Mouse (Mus musculus) hindbrain, postnatal 0 days (tissue): ENCODE measurements at regions not wholly inside any gene's neighbourhood (a gene's known extent, or its start where the extent isn't known, plus 50 kb on each side); places are given as distances from the start of the nearest gene placed in this dataset.

Source experiments
- ATAC-seq: fragments of 200-750 bp; cut with Nextera tagmentation; 2 replicates; pipeline ENCODE4 v1.8.0; 2017; ENCODE audit warnings: mild to moderate bottlenecking, moderate TSS enrichment, moderate library complexity
- DNase-seq: peaks from one replicate; pipeline ENCODE4 v3.0.0-alpha.2; 2015; ENCODE audit warnings: low spot score
- H3K27ac ChIP-seq: fragments of 300-500 bp; sonication (generic); 2 replicates; pipeline ENCODE4 v1.5.1; 2014; ENCODE audit warnings: mild to moderate bottlenecking
- H3K27me3 ChIP-seq: fragments of 300-500 bp; sonication (generic); 2 replicates; pipeline ENCODE4 v1.6.1; 2014; ENCODE audit warnings: low read length, mixed read lengths; ENCODE audit not compliant: insufficient read depth
- H3K36me3 ChIP-seq: fragments of 300-500 bp; sonication (generic); 2 replicates; pipeline ENCODE4 v1.6.1; 2014; ENCODE audit warnings: low read length, mixed read lengths; ENCODE audit not compliant: insufficient read depth
- H3K4me1 ChIP-seq: fragments of 300-500 bp; sonication (generic); 2 replicates; pipeline ENCODE4 v1.6.1; 2014; ENCODE audit warnings: antibody characterized with exemption, low read length, mixed read lengths; ENCODE audit not compliant: insufficient read depth
- H3K4me2 ChIP-seq: fragments of 300-500 bp; sonication (generic); 2 replicates; pipeline ENCODE4 v1.6.1; 2014; ENCODE audit warnings: low read depth, mild to moderate bottlenecking, low read length, moderate library complexity, mixed read lengths
- H3K4me3 ChIP-seq: fragments of 300-500 bp; sonication (generic); 2 replicates; pipeline ENCODE4 v1.5.1; 2014; ENCODE audit warnings: low read length
- H3K9ac ChIP-seq: fragments of 300-500 bp; sonication (generic); replicated peaks from 2 replicates; pipeline ENCODE4 v1.6.1; 2014; ENCODE audit warnings: mild to moderate bottlenecking, low read length, moderate library complexity, mixed read lengths
- H3K9me3 ChIP-seq: fragments of 300-500 bp; sonication (generic); 2 replicates; pipeline ENCODE4 v1.6.1; 2016; ENCODE audit warnings: low read length, mixed read lengths
- CTCF ChIP-seq: IDR thresholded peaks from 2 replicates; pipeline ENCODE4 v1.5.1; 2016; ENCODE audit warnings: antibody characterized with exemption, control low read depth, low read depth
- WGBS: fragments of 180-500 bp; shearing (Covaris S2); extraction: QIAGEN DNeasy Blood & Tissue Kit; methylation state at CpG from one replicate; pipeline ENCODE4 v1.1.7; 2014; 5-methylcytosine and 5-hydroxymethylcytosine counted together

GRCm38 (mm10) chr9:61199891-61200290 is 172.3 kb upstream of the Tle3 start:
- no peak for TF ChIP-seq CTCF
- 51% methylated on average over 8 of the region's 8 CpGs for WGBS
- Histone ChIP-seq H3K36me3 (no peaks in the 10 kb centered on the region), H3K9ac (no peak overlapping the region), H3K4me3 (no peak overlapping the region), H3K27ac (no peak overlapping the region), H3K27me3 (no peaks in the 10 kb centered on the region), H3K4me2 (no peak overlapping the region), H3K4me1 (no peaks in the 10 kb centered on the region), H3K9me3 (no peaks in the 10 kb centered on the region)
- no peak for ATAC-seq
- no peak for DNase-seq

GRCm38 (mm10) chr9:61200295-61200955 is 171.7 kb upstream of the Tle3 start:
- Histone ChIP-seq H3K9ac (no peak overlapping the region), H3K4me2 (no peak overlapping the region), H3K27me3 (no peaks in the 10 kb centered on the region), H3K4me3 (no peak overlapping the region), H3K36me3 (no peaks in the 10 kb centered on the region), H3K9me3 (no peaks in the 10 kb centered on the region), H3K27ac (no peak overlapping the region), H3K4me1 (no peaks in the 10 kb centered on the region)
- 36% methylated on average over 5 of the region's 5 CpGs for WGBS
- DNase-seq (no peak), ATAC-seq (no peak)
- TF ChIP-seq CTCF: no peak

GRCm38 (mm10) chr9:61205049-61205448 is 167.1 kb upstream of the Tle3 start:
- no peak overlapping the region for H3K4me3 ChIP-seq
- H3K27me3 ChIP-seq: no peaks in the 10 kb centered on the region
- H3K27ac ChIP-seq: no peak overlapping the region
- H3K4me1 ChIP-seq: no peaks in the 10 kb centered on the region
- 0 out of 2 replicates have a peak, but pooled peaks have one; percentile 18 for ATAC-seq
- WGBS: 77% methylated on average over 8 of the region's 8 CpGs
- DNase-seq: no peak
- no peak overlapping the region for H3K4me2 ChIP-seq
- H3K9ac ChIP-seq: no peak overlapping the region
- no peak for TF ChIP-seq CTCF
- no peaks in the 10 kb centered on the region for H3K9me3 ChIP-seq
- H3K36me3 ChIP-seq: no peaks in the 10 kb centered on the region

GRCm38 (mm10) chr9:61206725-61207365 is 165.3 kb upstream of the Tle3 start:
- Histone ChIP-seq H3K27me3 (no peaks in the 10 kb centered on the region), H3K9ac (no peak overlapping the region), H3K36me3 (no peaks in the 10 kb centered on the region), H3K4me2 (no peak overlapping the region), H3K4me3 (no peak overlapping the region), H3K27ac (no peak overlapping the region), H3K9me3 (no peaks in the 10 kb centered on the region), H3K4me1 (no peaks in the 10 kb centered on the region)
- TF ChIP-seq CTCF: no peak
- DNase-seq: no peak
- WGBS: 44% methylated on average over 13 of the region's 13 CpGs
- ATAC-seq: no peak

GRCm38 (mm10) chr9:61207423-61208150 is 164.6 kb upstream of the Tle3 start:
- no peak for TF ChIP-seq CTCF
- H3K4me2 ChIP-seq: no peak overlapping the region
- H3K36me3 ChIP-seq: no peaks in the 10 kb centered on the region
- no peaks in the 10 kb centered on the region for H3K27me3 ChIP-seq
- ATAC-seq (no peak), DNase-seq (no peak)
- no peak overlapping the region for H3K9ac ChIP-seq
- H3K4me1 ChIP-seq: no peaks in the 10 kb centered on the region
- H3K4me3 ChIP-seq: no peak overlapping the region
- H3K9me3 ChIP-seq: no peaks in the 10 kb centered on the region
- WGBS: 82% methylated on average over 13 of the region's 13 CpGs
- no peak overlapping the region for H3K27ac ChIP-seq

GRCm38 (mm10) chr9:61211627-61212026 is 160.5 kb upstream of the Tle3 start:
- no peaks in the 10 kb centered on the region for H3K27me3 ChIP-seq
- H3K4me3 ChIP-seq: no peak overlapping the region
- no peaks in the 10 kb centered on the region for H3K36me3 ChIP-seq
- H3K27ac ChIP-seq: no peak overlapping the region
- H3K9me3 ChIP-seq: no peaks in the 10 kb centered on the region
- ATAC-seq: no peak
- no peak for TF ChIP-seq CTCF
- no peaks in the 10 kb centered on the region for H3K4me1 ChIP-seq
- H3K4me2 ChIP-seq: no peak overlapping the region
- WGBS: 68% methylated on average over 4 of the region's 4 CpGs
- no peak for DNase-seq
- no peak overlapping the region for H3K9ac ChIP-seq
